Mouse (Mus musculus): Measurements from ENCODE around the gene Rabggtb.
"Not testable (repeated sequence)": the region's sequence is repeated elsewhere in the genome, so short reads cannot be mapped to it uniquely, and the experiment has no call there.

The Rabggtb gene

GRCm38 (mm10) chr3:153867149-153868136 is 45.4 kb downstream of the Rabggtb start:
- in situ Hi-C loops (cut with MboI; ENCODE audit: low sequenced_read_pairs): no loop called here

- in situ Hi-C loops (cut with MboI; ENCODE audit: low sequenced_read_pairs): no loop called here
These were observed 48.0 kb downstream of the Rabggtb start for GRCm38 (mm10) chr3:153864636-153865429.

GRCm38 (mm10) chr3:153863816-153864215 is 49.0 kb downstream of the Rabggtb start:
- in situ Hi-C loops (cut with MboI; ENCODE audit: low sequenced_read_pairs): no loop called here

GRCm38 (mm10) chr3:153860392-153860791 is 52.4 kb downstream of the Rabggtb start:
- in situ Hi-C loops (cut with MboI; ENCODE audit: low sequenced_read_pairs): not testable (repeated sequence)

- in situ Hi-C loops (cut with MboI; ENCODE audit: low sequenced_read_pairs): no loop called here
These were observed 54.3 kb downstream of the Rabggtb start for GRCm38 (mm10) chr3:153858350-153859001.

Data from CH12F3 (cell line).